Mouse (Mus musculus) G1E (cell line): ENCODE measurements around the gene Gtf2h5.

Source experiments
- CTCF ChIP-seq: IDR thresholded peaks from 2 replicates; pipeline ENCODE4 v1.5.1; 2012; ENCODE audit warnings: low read depth, low read length, inconsistent platforms, mixed read lengths
- GATA1 ChIP-seq: IDR thresholded peaks from 2 replicates; pipeline ENCODE4 v1.6.1; 2012; ENCODE audit warnings: borderline replicate concordance, low read length, inconsistent platforms, mixed read lengths
- POLR2AphosphoS5 ChIP-seq: IDR thresholded peaks from 2 replicates; pipeline ENCODE4 v1.6.1; 2012; ENCODE audit warnings: low read depth, low read length, inconsistent platforms; ENCODE audit not compliant: insufficient replicate concordance

GRCm38 (mm10) chr17:6066021-6066420 lies 13.6 kb upstream of the Gtf2h5 start:
- TF ChIP-seq CTCF: no peak
- TF ChIP-seq GATA1: no peak
- TF ChIP-seq POLR2AphosphoS5: no peak
